Mouse (Mus musculus) midbrain, embryonic 11.5 days (tissue): Measurements from ENCODE around the gene Tfec. TPM values are rescaled to one million over a fixed set of nuclear protein-coding genes. Genes with fewer than 3 reads are reported as not detected.

Experiments
- ATAC-seq: fragments of 200-750 bp; cut with Nextera tagmentation; 2 replicates; pipeline ENCODE4 v1.8.0; 2017; ENCODE audit warnings: moderate TSS enrichment, moderate library complexity; ENCODE audit not compliant: low FRiP score
- DNase-seq: peaks from one replicate; pipeline ENCODE4 v3.0.0; 2015; ENCODE audit warnings: low spot score; ENCODE audit errors: missing footprints
- H3K27ac ChIP-seq: fragments of 300-500 bp; sonication (generic); 2 replicates; pipeline ENCODE4 v1.5.1; 2014; ENCODE audit warnings: low read depth, low read length
- H3K27me3 ChIP-seq: fragments of 300-500 bp; sonication (generic); 2 replicates; pipeline ENCODE4 v1.6.1; 2014; ENCODE audit warnings: mild to moderate bottlenecking, low read length, moderate library complexity, mixed read lengths; ENCODE audit not compliant: control insufficient read depth, insufficient read depth
- H3K36me3 ChIP-seq: fragments of 300-500 bp; sonication (generic); 2 replicates; pipeline ENCODE4 v1.6.1; 2014; ENCODE audit warnings: mild to moderate bottlenecking, low read length, moderate library complexity, mixed read lengths; ENCODE audit not compliant: control insufficient read depth, insufficient read depth
- H3K4me1 ChIP-seq: fragments of 300-500 bp; sonication (generic); 2 replicates; pipeline ENCODE4 v1.6.1; 2014; ENCODE audit warnings: low read length; ENCODE audit not compliant: control insufficient read depth, insufficient read depth
- H3K4me2 ChIP-seq: fragments of 300-500 bp; sonication (generic); 2 replicates; pipeline ENCODE4 v1.6.1; 2014; ENCODE audit warnings: mild to moderate bottlenecking, moderate library complexity
- H3K4me3 ChIP-seq: fragments of 300-500 bp; sonication (generic); 2 replicates; pipeline ENCODE4 v1.5.1; 2014; ENCODE audit warnings: low read depth, low read length
- H3K9ac ChIP-seq: fragments of 300-500 bp; sonication (generic); 2 replicates; pipeline ENCODE4 v1.6.1; 2014; ENCODE audit warnings: low read length
- H3K9me3 ChIP-seq: fragments of 300-500 bp; sonication (generic); 2 replicates; pipeline ENCODE4 v1.6.1; 2016; ENCODE audit warnings: low read length; ENCODE audit not compliant: control insufficient read depth
- WGBS: fragments of 180-500 bp; shearing (Covaris S2); extraction: QIAGEN DNeasy Blood & Tissue Kit; methylation state at CpG from one replicate; pipeline ENCODE4 v1.1.7; 2014; 5-methylcytosine and 5-hydroxymethylcytosine counted together
- polyA plus RNA-seq: library from polyadenylated mRNA; unstranded; fragments of >200 nt; fragmentation: Nextera tagmentation; extraction: Ambion mirVana; gene quantifications from 2 replicates; pipeline ENCODE4 v1.2.1, GENCODE M21; 2014

Tfec gene
- polyA plus RNA-seq, 1 experiment from 2014 or later = 1.8 TPM

DNA sequence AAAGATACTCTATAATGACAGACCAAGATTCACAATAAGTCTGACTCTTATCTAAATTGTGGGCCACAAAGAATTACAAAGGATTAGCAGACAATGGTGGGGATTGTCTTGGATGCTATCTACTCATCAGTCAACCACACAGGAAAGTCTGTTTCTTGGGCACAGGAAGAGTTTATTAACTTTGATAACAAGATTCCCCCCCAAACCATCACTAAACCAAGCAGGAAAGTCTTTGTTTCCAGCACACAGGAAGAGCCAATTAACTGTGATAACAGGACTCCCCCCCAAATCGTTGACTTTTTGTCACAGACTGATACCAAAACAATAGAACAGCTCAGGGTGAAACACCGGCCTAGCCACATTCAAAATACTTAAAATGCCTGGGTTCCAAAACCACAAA lies 28.2 kb downstream of the Tfec start:
- no peaks in the 10 kb centered on the region for H3K9me3 ChIP-seq
- H3K4me2 ChIP-seq = no peak overlapping the region

DNA sequence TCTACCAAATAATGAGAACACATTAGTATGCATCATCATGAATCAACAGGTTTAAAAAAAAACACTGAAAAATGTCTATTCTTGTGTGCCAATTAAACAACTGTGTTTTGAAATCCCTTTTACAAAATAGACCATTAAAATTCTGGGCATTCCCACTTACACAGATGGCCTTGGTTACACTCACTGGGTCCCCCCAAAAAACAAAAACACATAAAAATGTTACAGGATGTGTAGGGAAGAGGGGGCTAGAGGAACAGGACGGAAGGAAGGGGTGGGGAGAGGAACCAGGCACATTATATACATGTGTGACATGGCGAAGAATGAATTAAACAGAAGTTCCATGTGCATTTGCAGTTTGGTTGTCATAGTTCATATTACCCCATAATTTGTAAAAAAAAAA lies 29.9 kb downstream of the Tfec start:
- Histone ChIP-seq H3K9ac (no peak overlapping the region), H3K27me3 (no peaks in the 10 kb centered on the region), H3K27ac (no peak overlapping the region), H3K4me2 (no peak overlapping the region), H3K36me3 (no peaks in the 10 kb centered on the region), H3K4me3 (no peak overlapping the region), H3K9me3 (no peaks in the 10 kb centered on the region), H3K4me1 (no peaks in the 10 kb centered on the region)
- 88% methylated on average over 2 of the region's 2 CpGs for WGBS
- ATAC-seq (no peak), DNase-seq (no peak)

More for the DNA sequence above, 28.2 kb downstream of the Tfec start:
- no peak overlapping the region for H3K27ac ChIP-seq
- no peak overlapping the region for H3K4me3 ChIP-seq
- no peaks in the 10 kb centered on the region for H3K4me1 ChIP-seq
- H3K27me3 ChIP-seq = no peaks in the 10 kb centered on the region
- WGBS = 60% methylated on average over 2 of the region's 2 CpGs
- H3K36me3 ChIP-seq = no peaks in the 10 kb centered on the region
- no peak overlapping the region for H3K9ac ChIP-seq
- no peak for DNase-seq
- ATAC-seq = no peak

GRCm38 (mm10) chr6:16862753-16863508 lies 35.3 kb downstream of the Tfec start:
- 91% methylated on average over 6 of the region's 6 CpGs for WGBS
- DNase-seq (no peak), ATAC-seq (no peak)
- Histone ChIP-seq H3K36me3 (no peaks in the 10 kb centered on the region), H3K9me3 (no peaks in the 10 kb centered on the region), H3K9ac (no peak overlapping the region), H3K4me3 (no peak overlapping the region), H3K4me2 (no peak overlapping the region), H3K27me3 (no peaks in the 10 kb centered on the region), H3K4me1 (no peaks in the 10 kb centered on the region), H3K27ac (no peak overlapping the region)

DNA sequence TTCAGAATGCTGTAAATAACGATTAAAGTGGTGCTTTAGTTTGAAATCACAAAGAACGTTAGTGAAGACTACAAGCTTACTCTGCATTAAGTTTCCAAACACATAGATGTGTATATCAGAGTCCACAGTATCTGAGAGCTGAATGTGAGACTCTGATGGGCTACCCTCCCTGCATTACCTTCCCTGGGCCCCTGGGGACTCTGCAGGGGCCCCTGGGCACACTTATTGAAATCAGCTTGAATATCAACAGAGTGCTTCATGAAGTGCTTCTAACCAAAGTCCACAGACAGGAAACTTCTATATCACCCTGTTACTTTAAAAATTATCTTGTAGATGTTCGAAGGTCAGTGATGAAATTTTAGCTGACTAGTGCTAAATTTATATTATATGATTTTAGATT lies 36.2 kb downstream of the Tfec start:
- Histone ChIP-seq H3K4me1 (no peaks in the 10 kb centered on the region), H3K9ac (no peak overlapping the region), H3K27me3 (no peaks in the 10 kb centered on the region), H3K4me2 (no peak overlapping the region), H3K4me3 (no peak overlapping the region), H3K9me3 (no peaks in the 10 kb centered on the region), H3K36me3 (no peaks in the 10 kb centered on the region), H3K27ac (no peak overlapping the region)
- ATAC-seq (no peak), DNase-seq (no peak)
- 91% methylated on average over 3 of the region's 3 CpGs for WGBS

GRCm38 (mm10) chr6:16855879-16856545 lies 42.2 kb downstream of the Tfec start:
- H3K27me3 ChIP-seq = no peaks in the 10 kb centered on the region
- no peak overlapping the region for H3K4me2 ChIP-seq
- H3K27ac ChIP-seq = no peak overlapping the region
- no peaks in the 10 kb centered on the region for H3K9me3 ChIP-seq
- H3K9ac ChIP-seq = no peak overlapping the region
- no peak overlapping the region for H3K4me3 ChIP-seq
- WGBS = 85% methylated on average over 7 of the region's 7 CpGs
- no peaks in the 10 kb centered on the region for H3K36me3 ChIP-seq
- DNase-seq (no peak), ATAC-seq (no peak)
- H3K4me1 ChIP-seq = no peaks in the 10 kb centered on the region

DNA sequence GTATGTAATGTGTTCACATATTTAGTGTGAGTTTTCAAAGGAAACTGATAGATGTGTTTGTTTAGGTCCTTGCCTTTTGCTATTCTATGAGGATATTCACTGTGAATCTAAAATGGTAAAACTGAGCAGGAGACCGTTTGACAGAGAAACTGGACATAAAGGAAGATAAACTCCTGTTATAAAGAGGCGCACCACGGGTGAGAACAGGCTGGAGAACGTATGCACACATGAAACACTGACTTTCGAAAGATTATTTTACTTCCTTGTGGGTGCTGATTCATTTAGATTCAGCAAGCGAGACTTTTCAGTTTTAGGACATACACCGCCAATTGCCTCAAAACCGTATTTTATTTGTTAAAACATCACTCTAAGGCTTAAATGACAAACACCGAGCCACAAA lies 43.3 kb downstream of the Tfec start:
- Histone ChIP-seq H3K4me1 (no peaks in the 10 kb centered on the region), H3K27me3 (no peaks in the 10 kb centered on the region), H3K27ac (no peak overlapping the region), H3K4me3 (no peak overlapping the region), H3K9ac (no peak overlapping the region), H3K36me3 (no peaks in the 10 kb centered on the region), H3K4me2 (no peak overlapping the region), H3K9me3 (no peaks in the 10 kb centered on the region)
- ATAC-seq (no peak), DNase-seq (no peak)
- WGBS = 84% methylated on average over 9 of the region's 9 CpGs

- no peak for ATAC-seq
- no peak overlapping the region for H3K27ac ChIP-seq
- H3K4me1 ChIP-seq = no peaks in the 10 kb centered on the region
- 86% methylated on average over 7 of the region's 7 CpGs for WGBS
- no peaks in the 10 kb centered on the region for H3K9me3 ChIP-seq
- no peak overlapping the region for H3K4me2 ChIP-seq
- H3K9ac ChIP-seq = no peak overlapping the region
- no peak overlapping the region for H3K4me3 ChIP-seq
- H3K36me3 ChIP-seq = no peaks in the 10 kb centered on the region
- H3K27me3 ChIP-seq = no peaks in the 10 kb centered on the region
- no peak for DNase-seq
Observed at GRCm38 (mm10) chr6:16846521-16846920, 51.7 kb downstream of the Tfec start.

- H3K4me3 ChIP-seq = no peak overlapping the region
- 89% methylated on average over 1 of the region's 1 CpGs for WGBS
- no peaks in the 10 kb centered on the region for H3K4me1 ChIP-seq
- ATAC-seq (no peak), DNase-seq (no peak)
- no peak overlapping the region for H3K9ac ChIP-seq
- H3K27me3 ChIP-seq = no peaks in the 10 kb centered on the region
- H3K27ac ChIP-seq = no peak overlapping the region
- no peaks in the 10 kb centered on the region for H3K9me3 ChIP-seq
- H3K4me2 ChIP-seq = no peak overlapping the region
- H3K36me3 ChIP-seq = no peaks in the 10 kb centered on the region
Observed at GRCm38 (mm10) chr6:16835631-16836030, 62.6 kb downstream of the Tfec start.

- H3K27me3 ChIP-seq = no peaks in the 10 kb centered on the region
- no peak overlapping the region for H3K4me3 ChIP-seq
- no peak for ATAC-seq
- no peak overlapping the region for H3K9ac ChIP-seq
- H3K9me3 ChIP-seq = no peaks in the 10 kb centered on the region
- H3K36me3 ChIP-seq = no peaks in the 10 kb centered on the region
- H3K4me1 ChIP-seq = no peaks in the 10 kb centered on the region
- DNase-seq = no peak
- H3K27ac ChIP-seq = no peak overlapping the region
- no peak overlapping the region for H3K4me2 ChIP-seq
Observed at GRCm38 (mm10) chr6:16828304-16828703, 69.9 kb downstream of the Tfec start.
